Mouse (Mus musculus) lung, postnatal 0 days (tissue): Measurements from ENCODE around the gene Rrp7a. TPM values are rescaled to one million over a fixed set of nuclear protein-coding genes. Genes with fewer than 3 reads are reported as not detected.

ENCODE experiments used
- ATAC-seq: fragments of 200-750 bp; cut with Nextera tagmentation; 2 replicates; pipeline ENCODE4 v1.8.0; 2017; ENCODE audit warnings: moderate library complexity
- DNase-seq: peaks from one replicate; pipeline ENCODE4 v3.0.0-alpha.2; 2016; ENCODE audit warnings: low spot score
- H3K27ac ChIP-seq: fragments of 300-500 bp; sonication (generic); 2 replicates; pipeline ENCODE4 v1.5.1; 2014; ENCODE audit warnings: antibody characterized with exemption, mild to moderate bottlenecking, low read length, mixed read lengths
- H3K27me3 ChIP-seq: fragments of 300-500 bp; sonication (generic); replicated peaks from 2 replicates; pipeline ENCODE4 v1.6.1; 2014; ENCODE audit warnings: low read length, mixed read lengths; ENCODE audit not compliant: insufficient read depth
- H3K36me3 ChIP-seq: fragments of 300-500 bp; sonication (generic); 2 replicates; pipeline ENCODE4 v1.6.1; 2014; ENCODE audit warnings: low read length, mixed read lengths; ENCODE audit not compliant: insufficient read depth
- H3K4me1 ChIP-seq: fragments of 300-500 bp; sonication (generic); 2 replicates; pipeline ENCODE4 v1.6.1; 2014; ENCODE audit warnings: antibody characterized with exemption, low read depth, low read length, mixed read lengths; ENCODE audit not compliant: insufficient read depth
- H3K4me2 ChIP-seq: fragments of 300-500 bp; sonication (generic); replicated peaks from 2 replicates; pipeline ENCODE4 v1.6.1; 2014; ENCODE audit warnings: low read depth, mild to moderate bottlenecking, low read length, moderate library complexity, mixed read lengths
- H3K4me3 ChIP-seq: fragments of 300-500 bp; sonication (generic); 2 replicates; pipeline ENCODE4 v1.5.1; 2014; ENCODE audit warnings: low read depth, low read length
- H3K9ac ChIP-seq: fragments of 300-500 bp; sonication (generic); replicated peaks from 2 replicates; pipeline ENCODE4 v1.6.1; 2014; ENCODE audit warnings: low read depth, mild to moderate bottlenecking
- H3K9me3 ChIP-seq: fragments of 300-500 bp; sonication (generic); 2 replicates; pipeline ENCODE4 v1.6.1; 2016; ENCODE audit warnings: low read length, mixed read lengths
- CTCF ChIP-seq: IDR thresholded peaks from 2 replicates; pipeline ENCODE4 v1.5.1; 2016; ENCODE audit warnings: antibody characterized with exemption, mild to moderate bottlenecking
- EP300 ChIP-seq: IDR thresholded peaks from 2 replicates; pipeline ENCODE4 v1.6.1; 2016; ENCODE audit warnings: antibody characterized with exemption, mild to moderate bottlenecking, control low read depth
- WGBS: fragments of 180-500 bp; shearing (Covaris S2); extraction: QIAGEN DNeasy Blood & Tissue Kit; methylation state at CpG from one replicate; pipeline ENCODE4 v1.1.7; 2014; 5-methylcytosine and 5-hydroxymethylcytosine counted together
- polyA plus RNA-seq: library from polyadenylated mRNA; unstranded; fragments of >200 nt; fragmentation: Nextera tagmentation; extraction: Ambion mirVana; gene quantifications from 2 replicates; pipeline ENCODE4 v1.2.1, GENCODE M21; 2015

Gene Rrp7a
- polyA plus RNA-seq, 1 experiment from 2014 or later, result 38.2 TPM

- H3K4me1 ChIP-seq, result no peaks in the 10 kb centered on the region
- H3K4me3 ChIP-seq, result no peak overlapping the region
- peaks cover 36% of the 10 kb centered on the region for H3K36me3 ChIP-seq
- no peak for TF ChIP-seq CTCF
- no peak for TF ChIP-seq EP300
- H3K9me3 ChIP-seq, result no peaks in the 10 kb centered on the region
- no peak overlapping the region for H3K4me2 ChIP-seq
- ATAC-seq, result no peak
- H3K27me3 ChIP-seq, result no peaks in the 10 kb centered on the region
- no peak for DNase-seq
- H3K9ac ChIP-seq, result no peak overlapping the region
- H3K27ac ChIP-seq, result peak overlapping the region; percentile 43; the same call in 1 of the 2 replicates
- WGBS, result 87% methylated on average over 6 of the region's 6 CpGs
Measured at GRCm38 (mm10) chr15:83157667-83158064, 35.1 kb upstream of the Rrp7a start.

- Histone ChIP-seq H3K9me3 (no peaks in the 10 kb centered on the region), H3K36me3 (peaks cover 33% of the 10 kb centered on the region), H3K4me3 (no peak overlapping the region), H3K4me1 (no peaks in the 10 kb centered on the region), H3K27me3 (no peaks in the 10 kb centered on the region), H3K4me2 (no peak overlapping the region), H3K9ac (no peak overlapping the region), H3K27ac (peak overlapping the region; percentile 59; the same call in 1 of the 2 replicates)
- no peak for TF ChIP-seq EP300
- TF ChIP-seq CTCF, result peak; percentile 91
- DNase-seq (peak; percentile 90), ATAC-seq (peak; percentile 89)
- WGBS, result 72% methylated on average over 11 of the region's 11 CpGs
Measured at GRCm38 (mm10) chr15:83156929-83157666, 34.5 kb upstream of the Rrp7a start.

GRCm38 (mm10) chr15:83155672-83156419 is 33.2 kb upstream of the Rrp7a start:
- Histone ChIP-seq H3K9me3 (no peaks in the 10 kb centered on the region), H3K36me3 (peaks cover 28% of the 10 kb centered on the region), H3K4me1 (no peaks in the 10 kb centered on the region), H3K27ac (peak overlapping the region; percentile 26), H3K27me3 (no peaks in the 10 kb centered on the region), H3K4me3 (no peak overlapping the region), H3K4me2 (no peak overlapping the region), H3K9ac (no peak overlapping the region)
- 64% methylated on average over 6 of the region's 6 CpGs for WGBS
- TF ChIP-seq EP300, result no peak
- no peak for TF ChIP-seq CTCF
- DNase-seq (no peak), ATAC-seq (no peak)

GRCm38 (mm10) chr15:83154309-83154708 is 31.7 kb upstream of the Rrp7a start:
- no peak for TF ChIP-seq EP300
- no peak for TF ChIP-seq CTCF

GRCm38 (mm10) chr15:83150694-83151093 is 28.1 kb upstream of the Rrp7a start:
- Histone ChIP-seq H3K9me3 (no peaks in the 10 kb centered on the region), H3K4me2 (no peak overlapping the region), H3K27ac (no peak overlapping the region), H3K36me3 (peaks cover 8% of the 10 kb centered on the region; the same call in 1 of the 2 replicates), H3K27me3 (no peaks in the 10 kb centered on the region), H3K4me3 (no peak overlapping the region), H3K4me1 (no peaks in the 10 kb centered on the region; the same call in 1 of the 2 replicates), H3K9ac (no peak overlapping the region)
- 82% methylated on average over 4 of the region's 4 CpGs for WGBS
- DNase-seq (no peak), ATAC-seq (no peak)
- no peak for TF ChIP-seq CTCF
- no peak for TF ChIP-seq EP300

More at GRCm38 (mm10) chr15:83154309-83154708, 31.7 kb upstream of the Rrp7a start:
- 93% methylated on average over 7 of the region's 7 CpGs for WGBS
- Histone ChIP-seq H3K4me1 (no peaks in the 10 kb centered on the region), H3K36me3 (peaks cover 18% of the 10 kb centered on the region), H3K27me3 (no peaks in the 10 kb centered on the region), H3K27ac (no peak overlapping the region), H3K4me2 (no peak overlapping the region), H3K9ac (no peak overlapping the region), H3K4me3 (no peak overlapping the region), H3K9me3 (no peaks in the 10 kb centered on the region)
- DNase-seq, result no peak
- no peak for ATAC-seq

GRCm38 (mm10) chr15:83150073-83150442 is 27.5 kb upstream of the Rrp7a start:
- Histone ChIP-seq H3K27me3 (no peaks in the 10 kb centered on the region), H3K9ac (peak overlapping the region; percentile 84), H3K27ac (peak overlapping the region; percentile 99), H3K36me3 (peaks cover 8% of the 10 kb centered on the region; the same call in 1 of the 2 replicates), H3K4me2 (peak overlapping the region; percentile 56), H3K9me3 (no peaks in the 10 kb centered on the region), H3K4me1 (no peaks in the 10 kb centered on the region; the same call in 1 of the 2 replicates), H3K4me3 (peak overlapping the region; percentile 95; the same call in 1 of the 2 replicates)
- DNase-seq, result no peak
- no peak for ATAC-seq
- 18% methylated on average over 3 of the region's 3 CpGs for WGBS
- TF ChIP-seq EP300 (no peak), CTCF (no peak)
